Mouse (Mus musculus) stomach, embryonic 15.5 days (tissue): ENCODE results near the gene Lrrc52. TPM values are rescaled to one million over a fixed set of nuclear protein-coding genes. Genes with fewer than 3 reads are reported as not detected.

ENCODE experiments used
- ATAC-seq: fragments of 200-750 bp; cut with Nextera tagmentation; 2 replicates; pipeline ENCODE4 v1.8.0; 2017; ENCODE audit warnings: low read depth, moderate number of reproducible peaks, moderate TSS enrichment; ENCODE audit not compliant: insufficient read depth, low FRiP score
- H3K27ac ChIP-seq: fragments of 300-500 bp; sonication (generic); 2 replicates; pipeline ENCODE4 v1.5.1; 2015; ENCODE audit warnings: mild to moderate bottlenecking, inconsistent platforms
- H3K27me3 ChIP-seq: fragments of 300-500 bp; sonication (generic); replicated peaks from 2 replicates; pipeline ENCODE4 v1.6.1; 2015; ENCODE audit warnings: inconsistent platforms
- H3K36me3 ChIP-seq: fragments of 300-500 bp; sonication (generic); 2 replicates; pipeline ENCODE4 v1.6.1; 2015; ENCODE audit warnings: inconsistent platforms
- H3K4me1 ChIP-seq: fragments of 300-500 bp; sonication (generic); 2 replicates; pipeline ENCODE4 v1.6.1; 2015; ENCODE audit warnings: inconsistent platforms
- H3K4me2 ChIP-seq: fragments of 300-500 bp; sonication (generic); 2 replicates; pipeline ENCODE4 v1.6.1; 2015; ENCODE audit warnings: mild to moderate bottlenecking, inconsistent platforms
- H3K4me3 ChIP-seq: fragments of 300-500 bp; sonication (generic); replicated peaks from 2 replicates; pipeline ENCODE4 v1.5.1; 2015; ENCODE audit warnings: inconsistent platforms
- H3K9ac ChIP-seq: fragments of 300-500 bp; sonication (generic); 2 replicates; pipeline ENCODE4 v1.6.1; 2015; ENCODE audit warnings: inconsistent platforms
- H3K9me3 ChIP-seq: fragments of 300-500 bp; sonication (generic); 2 replicates; pipeline ENCODE4 v1.6.1; 2016; ENCODE audit warnings: inconsistent platforms
- WGBS: fragments of 180-500 bp; shearing (Covaris S2); methylation state at CpG from one replicate; pipeline ENCODE4 v1.1.7; 2015; 5-methylcytosine and 5-hydroxymethylcytosine counted together
- polyA plus RNA-seq: library from polyadenylated mRNA; unstranded; fragments of >200 nt; fragmentation: Nextera tagmentation; extraction: Ambion mirVana; gene quantifications from 2 replicates; pipeline ENCODE4 v1.2.1, GENCODE M21; 2015

Gene Lrrc52
- polyA plus RNA-seq, 1 experiment from 2014 or later = 0.12 TPM

DNA sequence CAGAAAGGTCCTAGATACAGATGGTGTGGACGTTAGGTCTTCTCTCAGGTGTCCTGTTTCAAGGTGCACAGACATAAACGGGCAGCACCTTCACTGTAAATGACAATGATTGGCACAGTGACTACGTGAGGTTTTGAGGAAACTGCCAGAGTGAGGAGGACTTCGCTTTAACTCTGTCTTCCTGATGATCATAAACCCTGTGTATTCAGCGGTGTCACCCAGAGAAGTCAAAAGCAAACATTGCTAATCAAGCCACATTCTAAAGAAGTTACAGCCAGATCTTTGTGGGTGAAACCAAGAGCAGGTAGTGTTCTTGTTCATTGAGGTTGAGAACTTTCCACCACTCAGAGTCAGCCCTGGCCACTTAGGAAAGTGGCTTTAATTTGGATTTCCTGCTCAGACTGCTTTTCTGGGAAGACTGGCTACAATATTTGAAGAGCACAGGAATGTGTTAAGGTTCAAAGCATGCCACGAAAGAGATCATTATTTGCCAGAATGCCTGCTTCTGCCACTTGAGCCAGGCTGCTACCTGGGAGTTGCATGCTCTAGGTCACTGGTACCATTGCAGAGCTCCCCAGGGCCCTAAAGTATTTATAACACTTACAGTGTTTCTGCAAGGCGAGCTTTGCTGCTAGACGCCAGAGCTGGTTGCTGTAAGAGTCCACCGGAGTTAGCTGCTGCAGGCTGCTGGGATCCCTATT is 35.5 kb downstream of the Lrrc52 start:
- Histone ChIP-seq H3K36me3 (no peaks in the 10 kb centered on the region), H3K9me3 (no peaks in the 10 kb centered on the region), H3K4me2 (no peak overlapping the region), H3K9ac (no peak overlapping the region), H3K27ac (no peak overlapping the region), H3K4me3 (no peak overlapping the region), H3K4me1 (no peaks in the 10 kb centered on the region), H3K27me3 (no peaks in the 10 kb centered on the region)
- no peak for ATAC-seq
- 63% methylated on average over 9 of the region's 9 CpGs for WGBS

DNA sequence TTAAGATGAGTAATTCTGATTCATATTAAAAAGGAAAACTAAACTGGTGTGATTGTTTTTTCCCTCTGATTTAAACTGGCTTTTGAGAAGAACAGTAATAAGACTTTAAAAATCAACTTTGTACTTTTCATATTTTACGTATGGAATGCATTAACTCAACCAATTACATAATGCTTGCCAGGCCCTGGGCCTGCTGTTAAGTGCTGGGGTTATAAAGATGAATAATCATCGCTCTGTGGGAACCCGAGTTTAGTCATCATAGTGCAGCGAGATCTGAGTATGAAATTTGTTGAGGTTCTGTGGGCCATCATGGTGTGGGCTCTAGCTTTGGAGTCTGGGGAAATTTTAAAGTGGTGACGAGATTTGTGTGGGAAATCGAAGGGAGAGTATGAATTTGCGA is 39.9 kb downstream of the Lrrc52 start:
- H3K36me3 ChIP-seq = no peaks in the 10 kb centered on the region
- H3K9ac ChIP-seq = no peak overlapping the region
- H3K4me2 ChIP-seq = no peak overlapping the region
- no peak overlapping the region for H3K27ac ChIP-seq
- WGBS = 77% methylated on average over 7 of the region's 7 CpGs
- no peak for ATAC-seq
- no peaks in the 10 kb centered on the region for H3K9me3 ChIP-seq
- H3K4me1 ChIP-seq = no peaks in the 10 kb centered on the region
- no peak overlapping the region for H3K4me3 ChIP-seq
- H3K27me3 ChIP-seq = no peaks in the 10 kb centered on the region

DNA sequence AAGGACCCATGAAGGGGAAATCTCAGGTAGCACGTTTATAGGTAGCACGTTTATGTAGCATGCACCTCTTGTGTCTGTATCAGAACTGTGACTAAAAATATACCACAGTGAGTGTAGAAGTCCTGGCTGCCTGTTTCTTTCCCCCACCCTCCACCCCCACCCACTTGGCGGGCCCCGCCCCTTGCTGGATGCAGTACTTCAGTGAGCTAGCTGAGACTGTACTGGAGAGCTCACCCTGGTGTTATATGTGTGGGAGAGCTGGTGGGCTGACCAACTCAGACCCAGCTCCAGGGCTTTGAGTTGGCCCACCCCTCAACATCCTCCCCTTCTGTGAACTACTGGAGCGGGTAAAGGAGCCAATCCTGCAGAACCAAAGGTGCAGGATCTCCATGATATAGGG is 41.0 kb downstream of the Lrrc52 start:
- 77% methylated on average over 5 of the region's 5 CpGs for WGBS
- Histone ChIP-seq H3K4me1 (no peaks in the 10 kb centered on the region), H3K4me3 (no peak overlapping the region), H3K9ac (no peak overlapping the region), H3K36me3 (no peaks in the 10 kb centered on the region), H3K27me3 (no peaks in the 10 kb centered on the region), H3K4me2 (no peak overlapping the region), H3K27ac (no peak overlapping the region), H3K9me3 (no peaks in the 10 kb centered on the region)
- ATAC-seq = no peak

DNA sequence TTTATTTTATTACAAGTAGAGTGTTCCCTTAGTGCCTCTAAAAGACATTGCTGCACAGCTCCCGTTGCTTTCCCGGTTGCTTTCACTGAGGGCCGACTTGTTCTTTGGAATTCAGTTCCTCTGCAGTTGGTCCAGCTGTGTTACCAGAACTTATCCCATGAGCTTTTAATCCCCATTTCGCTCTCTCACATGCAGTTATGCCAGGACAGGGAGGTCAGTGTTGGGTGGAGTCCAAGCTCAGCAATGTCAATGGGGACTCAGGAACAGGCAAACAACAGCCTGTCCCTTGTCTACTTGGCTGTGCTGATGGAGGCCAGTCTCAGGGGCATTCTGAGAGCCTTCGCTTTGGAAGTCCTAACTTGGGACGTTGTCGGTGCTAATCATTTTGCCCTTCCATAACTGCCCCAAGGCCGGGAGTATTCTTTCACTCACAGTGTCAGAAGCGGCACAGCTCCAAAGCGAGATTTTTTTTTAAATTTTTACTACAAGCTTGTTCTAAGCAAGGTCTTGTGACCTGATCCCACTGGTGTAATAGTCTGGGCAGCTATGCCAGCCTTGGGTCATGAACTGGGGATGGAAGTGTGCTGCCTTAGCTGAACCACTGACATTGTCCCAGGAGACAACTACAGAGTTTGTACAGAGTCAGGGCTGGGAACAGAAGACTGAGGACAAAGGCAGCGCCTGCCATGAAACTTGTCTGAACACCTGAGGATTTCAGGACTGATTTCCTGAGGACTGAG is 43.9 kb downstream of the Lrrc52 start:
- Histone ChIP-seq H3K36me3 (no peaks in the 10 kb centered on the region), H3K9ac (no peak overlapping the region), H3K4me3 (no peak overlapping the region), H3K4me1 (no peaks in the 10 kb centered on the region), H3K4me2 (no peak overlapping the region), H3K27me3 (no peaks in the 10 kb centered on the region), H3K27ac (no peak overlapping the region), H3K9me3 (no peaks in the 10 kb centered on the region)
- 62% methylated on average over 11 of the region's 11 CpGs for WGBS
- no peak for ATAC-seq

DNA sequence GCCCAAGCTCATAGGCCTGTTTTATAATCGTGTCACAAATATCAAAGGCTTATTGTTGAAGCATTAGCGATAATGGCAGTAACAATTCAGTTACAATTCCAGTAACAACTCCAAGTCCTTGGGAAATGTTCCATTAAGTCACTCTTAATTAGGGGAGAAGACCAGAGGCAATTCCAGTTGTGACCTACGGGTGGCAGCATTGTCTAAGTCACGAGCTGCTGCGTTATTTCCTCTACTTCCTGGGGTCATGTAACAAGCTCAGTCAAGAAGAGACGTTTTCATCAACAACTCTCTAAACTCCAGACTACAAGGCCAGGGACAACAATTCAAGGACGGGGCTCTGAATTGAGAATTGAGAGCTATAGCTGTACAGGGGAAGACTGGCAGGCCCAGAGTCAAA is 51.7 kb downstream of the Lrrc52 start:
- Histone ChIP-seq H3K9me3 (no peaks in the 10 kb centered on the region), H3K27ac (no peak overlapping the region), H3K4me2 (no peak overlapping the region), H3K4me3 (no peak overlapping the region), H3K9ac (no peak overlapping the region), H3K27me3 (no peaks in the 10 kb centered on the region), H3K4me1 (no peaks in the 10 kb centered on the region), H3K36me3 (no peaks in the 10 kb centered on the region)
- 2% methylated on average over 7 of the region's 7 CpGs for WGBS
- ATAC-seq = no peak

DNA sequence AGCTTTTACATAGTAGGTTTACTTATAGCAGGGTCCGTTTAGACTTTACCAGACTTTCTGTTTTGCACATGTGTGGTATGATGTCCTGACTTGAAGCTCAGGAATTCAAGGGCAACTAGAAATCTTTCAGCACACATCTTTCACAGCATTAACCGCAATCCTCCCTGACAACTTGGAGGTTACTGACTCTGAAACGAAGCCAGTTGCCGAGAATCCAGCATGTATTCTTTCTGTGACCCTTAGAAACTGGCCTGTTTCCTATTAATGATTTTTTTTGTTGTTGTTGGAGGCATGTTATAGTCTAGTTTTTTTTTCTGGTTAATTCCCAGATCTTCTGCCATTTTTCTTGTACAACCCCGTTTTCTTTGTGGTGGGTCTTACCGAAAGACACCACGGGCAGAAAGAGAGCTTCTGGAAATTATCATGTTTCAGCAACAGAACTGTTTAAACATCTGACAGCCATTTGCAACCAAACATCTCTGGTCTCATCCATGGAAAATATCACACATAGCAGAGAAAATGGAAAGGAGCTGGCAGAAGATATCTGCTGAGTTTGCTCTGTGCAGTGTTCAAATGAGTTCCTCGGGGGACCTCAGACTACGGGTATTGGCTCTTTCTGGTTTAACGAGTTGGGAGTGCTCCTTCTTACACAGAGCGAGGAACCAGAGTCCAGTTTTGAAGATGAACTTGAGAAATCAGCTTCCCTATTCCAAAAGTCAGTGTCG is 54.4 kb downstream of the Lrrc52 start:
- H3K4me2 ChIP-seq = no peak overlapping the region
- no peak for ATAC-seq
- H3K27ac ChIP-seq = no peak overlapping the region
- 49% methylated on average over 12 of the region's 12 CpGs for WGBS
- H3K36me3 ChIP-seq = no peaks in the 10 kb centered on the region
- H3K4me1 ChIP-seq = no peaks in the 10 kb centered on the region
- no peaks in the 10 kb centered on the region for H3K9me3 ChIP-seq
- H3K27me3 ChIP-seq = no peaks in the 10 kb centered on the region; the same call in 1 of the 2 replicates
- no peak overlapping the region for H3K9ac ChIP-seq
- no peak overlapping the region for H3K4me3 ChIP-seq

DNA sequence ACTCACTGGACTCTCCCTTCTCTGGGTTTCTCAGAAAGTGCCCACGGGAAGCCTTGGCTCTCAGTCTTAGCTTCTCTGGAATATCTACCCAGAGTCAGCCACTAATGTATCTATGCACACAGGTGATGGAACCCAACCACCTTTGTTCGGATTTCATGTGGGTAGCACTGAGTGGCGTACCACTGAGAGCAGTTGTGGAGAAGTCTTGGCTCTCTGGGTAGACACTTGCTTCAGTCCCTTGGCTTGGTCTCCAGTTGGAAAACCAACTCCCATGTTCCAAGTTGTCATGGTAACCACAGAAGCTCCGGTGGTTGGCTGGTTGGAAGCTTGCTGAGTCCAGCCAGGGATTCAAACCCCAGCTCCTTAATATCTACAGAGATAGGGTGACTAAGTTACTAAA is 57.0 kb downstream of the Lrrc52 start:
- no peaks in the 10 kb centered on the region for H3K36me3 ChIP-seq
- no peak for ATAC-seq
- H3K4me3 ChIP-seq = no peak overlapping the region
- H3K27ac ChIP-seq = no peak overlapping the region
- H3K4me2 ChIP-seq = no peak overlapping the region
- 75% methylated on average over 4 of the region's 4 CpGs for WGBS
- no peaks in the 10 kb centered on the region for H3K4me1 ChIP-seq
- no peaks in the 10 kb centered on the region; the same call in 1 of the 2 replicates for H3K27me3 ChIP-seq
- no peak overlapping the region for H3K9ac ChIP-seq
- H3K9me3 ChIP-seq = no peaks in the 10 kb centered on the region

DNA sequence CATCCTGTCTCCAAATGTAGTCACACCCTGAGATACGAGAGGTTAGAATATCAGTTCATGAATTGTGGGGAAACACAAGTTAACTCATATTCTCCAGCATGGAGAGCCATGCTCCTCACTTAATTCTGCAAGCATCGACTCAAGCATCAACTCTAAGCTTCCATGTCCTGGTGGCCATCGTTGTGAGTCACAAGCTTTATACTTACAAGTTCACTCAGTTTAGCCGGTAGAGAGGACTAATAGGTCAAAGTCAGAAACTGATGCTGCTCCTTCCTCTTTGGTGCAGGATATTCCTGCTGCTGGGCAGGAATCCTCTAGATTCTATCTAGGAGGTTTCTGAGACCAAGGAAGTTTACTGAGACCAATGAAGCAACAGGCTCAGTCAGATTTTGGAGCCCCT is 61.3 kb downstream of the Lrrc52 start:
- no peaks in the 10 kb centered on the region; the same call in 1 of the 2 replicates for H3K27me3 ChIP-seq
- WGBS = 82% methylated on average over 4 of the region's 4 CpGs
- no peak overlapping the region for H3K4me3 ChIP-seq

More for the DNA sequence above, 61.3 kb downstream of the Lrrc52 start:
- H3K27ac ChIP-seq = no peak overlapping the region
- ATAC-seq = no peak
- no peak overlapping the region for H3K4me2 ChIP-seq
- no peaks in the 10 kb centered on the region for H3K9me3 ChIP-seq
- H3K4me1 ChIP-seq = no peaks in the 10 kb centered on the region
- no peaks in the 10 kb centered on the region for H3K36me3 ChIP-seq
- H3K9ac ChIP-seq = no peak overlapping the region

Other genes with a start within 250 kb of the Lrrc52 start
- gene Uck2, start 181.5 kb downstream of the Lrrc52 start, polyA plus RNA-seq = 73.3 and 79.9 TPM in 2 replicates
- gene Tmco1, start 158.4 kb downstream of the Lrrc52 start, polyA plus RNA-seq = 86.2 and 94.3 TPM in 2 replicates
- gene Aldh9a1, start 116.8 kb downstream of the Lrrc52 start, polyA plus RNA-seq = 77.1 and 92.8 TPM in 2 replicates
- 184 and 224 TPM in 2 replicates for gene Mgst3, start 72.9 kb downstream of the Lrrc52 start, polyA plus RNA-seq
- 1.4 and 2.2 TPM in 2 replicates for gene Rxrg, start 131.6 kb upstream of the Lrrc52 start, polyA plus RNA-seq
- gene Lmx1a, start 222.5 kb upstream of the Lrrc52 start, polyA plus RNA-seq = 0.08 and 0.18 TPM in 2 replicates